Mouse (Mus musculus): ENCODE measurements around the gene Tmem88b. TPM values are rescaled to one million over a fixed set of nuclear protein-coding genes. Genes with fewer than 3 reads are reported as not detected.

Tmem88b gene
- 3.4 and 4.2 TPM in 2 replicates for total RNA-seq (2014; rRNA removed; ENCODE audit: low replicate concordance)
- polyA plus RNA-seq (2015; fragmentation: Nextera tagmentation; extraction: Ambion mirVana): 2.5 and 2.9 TPM in 2 replicates

- H3K36me3 ChIP-seq (replicated peaks; ENCODE audit: control insufficient read depth, insufficient read depth, low read length): no peaks in the 10 kb centered on the region
- peaks cover 15% of the 10 kb centered on the region for H3K4me1 ChIP-seq (ENCODE audit: control insufficient read depth, insufficient read depth)
- H3K27me3 ChIP-seq (ENCODE audit: control insufficient read depth, insufficient read depth, low read length): no peaks in the 10 kb centered on the region
- 26% methylated on average over 5 of the region's 5 CpGs for WGBS
- ATAC-seq (ENCODE audit: insufficient read depth, low read depth) (peak; percentile 8; the same call in 1 of the 2 replicates), DNase-seq (ENCODE audit: low spot score) (no peak)
- H3K9me3 ChIP-seq (replicated peaks; ENCODE audit: control insufficient read depth, low read length): no peaks in the 10 kb centered on the region
- H3K9ac ChIP-seq (replicated peaks; ENCODE audit: low read depth, low read length): no peak within 1 kb of the TSS; the same call in 1 of the 2 replicates
- H3K27ac ChIP-seq (ENCODE audit: low read depth): peak within 1 kb of the TSS; percentile 85
- H3K4me3 ChIP-seq (ENCODE audit: low read depth, low read length): peak within 1 kb of the TSS; percentile 61
- H3K4me2 ChIP-seq (ENCODE audit: low read depth, low read length): peak within 1 kb of the TSS; percentile 79
- TF ChIP-seq EP300 (IDR thresholded peaks at IDR 0.05; ENCODE audit: low read depth) (no peak), CTCF (IDR thresholded peaks at IDR 0.05; ENCODE audit: low read depth) (0 out of 2 replicates have a peak, but pooled peaks have one; percentile 20)
Observed at GRCm38 (mm10) chr4:155785819-155786218, at the start of gene Tmem88b. Gene Tmem88b, minus strand, starts transcription at chr4:155785874.

GRCm38 (mm10) chr4:155833836-155834235 is 48.2 kb upstream of the Tmem88b start:
- TF ChIP-seq CTCF (IDR thresholded peaks at IDR 0.05; ENCODE audit: low read depth) (peak; percentile 76), EP300 (IDR thresholded peaks at IDR 0.05; ENCODE audit: low read depth) (no peak)
- DNase-seq (ENCODE audit: low spot score) (peak; percentile 85), ATAC-seq (ENCODE audit: insufficient read depth, low read depth) (peak; percentile 21; the same call in 1 of the 2 replicates)
- Histone ChIP-seq H3K4me3 (ENCODE audit: low read depth, low read length) (no peak overlapping the region), H3K9me3 (replicated peaks; ENCODE audit: control insufficient read depth, low read length) (no peaks in the 10 kb centered on the region), H3K9ac (replicated peaks; ENCODE audit: low read depth, low read length) (no peak overlapping the region), H3K36me3 (replicated peaks; ENCODE audit: control insufficient read depth, insufficient read depth, low read length) (peaks cover 4% of the 10 kb centered on the region; the same call in 1 of the 2 replicates), H3K4me2 (ENCODE audit: low read depth, low read length) (no peak overlapping the region), H3K4me1 (ENCODE audit: control insufficient read depth, insufficient read depth) (peaks cover 14% of the 10 kb centered on the region), H3K27me3 (ENCODE audit: control insufficient read depth, insufficient read depth, low read length) (no peaks in the 10 kb centered on the region), H3K27ac (ENCODE audit: low read depth) (peak overlapping the region; percentile 72)
- 11% methylated on average over 2 of the region's 2 CpGs for WGBS

DNA sequence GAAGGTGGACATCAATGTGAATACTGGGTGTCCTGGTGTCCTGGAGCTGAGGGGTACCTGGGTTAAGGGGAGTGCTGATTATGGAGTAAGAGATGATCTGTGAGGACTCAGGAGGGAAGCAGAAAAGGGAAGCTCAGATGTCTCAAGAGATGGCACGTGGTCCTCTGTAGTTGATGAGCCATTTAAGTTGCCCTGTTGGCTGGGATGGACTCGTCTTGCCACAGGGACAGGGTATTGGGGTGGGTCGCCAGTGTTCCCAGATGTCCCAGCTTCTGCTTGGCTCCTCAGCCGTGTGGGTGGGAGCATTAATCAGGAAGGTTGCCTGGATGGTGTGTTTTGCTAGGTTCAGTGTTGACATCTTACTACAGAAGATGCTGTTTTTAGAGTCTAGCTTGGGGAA is 47.6 kb upstream of the Tmem88b start:
- no peaks in the 10 kb centered on the region for H3K9me3 ChIP-seq (replicated peaks; ENCODE audit: control insufficient read depth, low read length)
- TF ChIP-seq EP300 (IDR thresholded peaks at IDR 0.05; ENCODE audit: low read depth) (no peak), CTCF (IDR thresholded peaks at IDR 0.05; ENCODE audit: low read depth) (no peak)
- H3K36me3 ChIP-seq (replicated peaks; ENCODE audit: control insufficient read depth, insufficient read depth, low read length): peaks cover 8% of the 10 kb centered on the region; the same call in 1 of the 2 replicates
- H3K27ac ChIP-seq (ENCODE audit: low read depth): no peak overlapping the region
- no peak overlapping the region for H3K9ac ChIP-seq (replicated peaks; ENCODE audit: low read depth, low read length)
- WGBS: 83% methylated on average over 4 of the region's 4 CpGs
- no peak overlapping the region for H3K4me3 ChIP-seq (ENCODE audit: low read depth, low read length)
- H3K27me3 ChIP-seq (ENCODE audit: control insufficient read depth, insufficient read depth, low read length): no peaks in the 10 kb centered on the region
- H3K4me1 ChIP-seq (ENCODE audit: control insufficient read depth, insufficient read depth): peaks cover 11% of the 10 kb centered on the region
- no peak for ATAC-seq (ENCODE audit: insufficient read depth, low read depth)
- H3K4me2 ChIP-seq (ENCODE audit: low read depth, low read length): no peak overlapping the region
- DNase-seq (ENCODE audit: low spot score): no peak

DNA sequence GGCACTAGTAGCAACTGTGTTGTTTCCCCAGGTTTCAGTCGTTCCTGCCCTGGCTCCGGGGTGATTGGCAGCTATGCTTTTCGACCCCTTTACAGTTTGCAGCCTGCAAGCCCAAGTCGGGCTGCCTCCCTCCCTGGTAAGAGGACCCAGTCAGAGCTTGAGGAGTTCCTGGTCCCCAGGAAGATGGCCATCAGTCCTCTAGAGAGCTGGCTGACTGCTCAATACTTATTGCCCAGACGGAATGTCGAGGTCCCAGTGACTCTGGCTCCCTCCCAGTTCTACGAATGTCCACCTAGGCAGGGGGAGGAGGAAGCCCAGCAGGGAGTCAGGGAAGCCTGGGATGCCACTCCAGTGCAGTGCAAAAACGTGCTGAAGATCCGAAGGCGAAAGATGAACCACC is 46.6 kb upstream of the Tmem88b start:
- WGBS: 45% methylated on average over 10 of the region's 10 CpGs
- H3K4me3 ChIP-seq (ENCODE audit: low read depth, low read length): peak overlapping the region; percentile 72
- DNase-seq (ENCODE audit: low spot score): no peak
- H3K36me3 ChIP-seq (replicated peaks; ENCODE audit: control insufficient read depth, insufficient read depth, low read length): peaks cover 15% of the 10 kb centered on the region
- no peak for ATAC-seq (ENCODE audit: insufficient read depth, low read depth)
- peaks cover 6% of the 10 kb centered on the region for H3K4me1 ChIP-seq (ENCODE audit: control insufficient read depth, insufficient read depth)
- no peaks in the 10 kb centered on the region for H3K27me3 ChIP-seq (ENCODE audit: control insufficient read depth, insufficient read depth, low read length)
- no peaks in the 10 kb centered on the region for H3K9me3 ChIP-seq (replicated peaks; ENCODE audit: control insufficient read depth, low read length)
- H3K27ac ChIP-seq (ENCODE audit: low read depth): peak overlapping the region; percentile 86; the same call in 1 of the 2 replicates
- TF ChIP-seq CTCF (IDR thresholded peaks at IDR 0.05; ENCODE audit: low read depth): no peak
- TF ChIP-seq EP300 (IDR thresholded peaks at IDR 0.05; ENCODE audit: low read depth): no peak
- H3K9ac ChIP-seq (replicated peaks; ENCODE audit: low read depth, low read length): peak overlapping the region; percentile 81
- peak overlapping the region; percentile 86 for H3K4me2 ChIP-seq (ENCODE audit: low read depth, low read length)

- peak; percentile 4; the same call in 1 of the 2 replicates for ATAC-seq (ENCODE audit: insufficient read depth, low read depth)
- H3K27ac ChIP-seq (ENCODE audit: low read depth): peak overlapping the region; percentile 86
- H3K27me3 ChIP-seq (ENCODE audit: control insufficient read depth, insufficient read depth, low read length): no peaks in the 10 kb centered on the region
Observed at GRCm38 (mm10) chr4:155831831-155832230, 46.2 kb upstream of the Tmem88b start.

More at GRCm38 (mm10) chr4:155831831-155832230, 46.2 kb upstream of the Tmem88b start:
- Histone ChIP-seq H3K9me3 (replicated peaks; ENCODE audit: control insufficient read depth, low read length) (no peaks in the 10 kb centered on the region), H3K4me2 (ENCODE audit: low read depth, low read length) (peak overlapping the region; percentile 86), H3K9ac (replicated peaks; ENCODE audit: low read depth, low read length) (peak overlapping the region; percentile 81), H3K4me1 (ENCODE audit: control insufficient read depth, insufficient read depth) (peaks cover 6% of the 10 kb centered on the region), H3K36me3 (replicated peaks; ENCODE audit: control insufficient read depth, insufficient read depth, low read length) (peaks cover 20% of the 10 kb centered on the region), H3K4me3 (ENCODE audit: low read depth, low read length) (peak overlapping the region; percentile 72)
- under 1% methylated on average over 22 of the region's 25 CpGs for WGBS
- DNase-seq (ENCODE audit: low spot score): no peak
- TF ChIP-seq CTCF (IDR thresholded peaks at IDR 0.05; ENCODE audit: low read depth): no peak
- TF ChIP-seq EP300 (IDR thresholded peaks at IDR 0.05; ENCODE audit: low read depth): no peak

All from heart, postnatal 0 days (tissue).